Mouse (Mus musculus) forebrain, embryonic 14.5 days (tissue): ENCODE data around the gene Por. TPM values are rescaled to one million over a fixed set of nuclear protein-coding genes. Genes with fewer than 3 reads are reported as not detected.

Source experiments
- ATAC-seq: fragments of 200-750 bp; cut with Nextera tagmentation; 2 replicates; pipeline ENCODE4 v1.8.0; 2017; ENCODE audit warnings: mild to moderate bottlenecking, moderate library complexity
- DNase-seq: peaks from one replicate; pipeline ENCODE4 v3.0.0-alpha.2; 2015; ENCODE audit warnings: low spot score
- H3K27ac ChIP-seq: fragments of 300-500 bp; sonication (generic); 2 replicates; pipeline ENCODE4 v1.5.1; 2014; ENCODE audit warnings: low read depth, mild to moderate bottlenecking, control low read depth, low read length, moderate library complexity
- H3K27me3 ChIP-seq: fragments of 300-500 bp; sonication (generic); replicated peaks from 2 replicates; pipeline ENCODE4 v1.6.1; 2014; ENCODE audit warnings: low read length, control low read depth, mixed read lengths; ENCODE audit not compliant: control insufficient read depth, insufficient read depth
- H3K36me3 ChIP-seq: fragments of 300-500 bp; sonication (generic); 2 replicates; pipeline ENCODE4 v1.6.1; 2014; ENCODE audit warnings: low read length, control low read depth; ENCODE audit not compliant: control insufficient read depth, insufficient read depth
- H3K4me1 ChIP-seq: fragments of 300-500 bp; sonication (generic); 2 replicates; pipeline ENCODE4 v1.6.1; 2014; ENCODE audit warnings: antibody characterized with exemption, low read length, control low read depth; ENCODE audit not compliant: control insufficient read depth, insufficient read depth
- H3K4me2 ChIP-seq: fragments of 300-500 bp; sonication (generic); 2 replicates; pipeline ENCODE4 v1.6.1; 2014; ENCODE audit warnings: mild to moderate bottlenecking, control low read depth, low read length
- H3K4me3 ChIP-seq: fragments of 300-500 bp; sonication (generic); 2 replicates; pipeline ENCODE4 v1.5.1; 2014; ENCODE audit warnings: low read depth, low read length, control low read depth
- H3K9ac ChIP-seq: fragments of 300-500 bp; sonication (generic); 2 replicates; pipeline ENCODE4 v1.6.1; 2014; ENCODE audit warnings: mild to moderate bottlenecking, low read length, control low read depth, moderate library complexity
- H3K9me3 ChIP-seq: fragments of 300-500 bp; sonication (generic); replicated peaks from 2 replicates; pipeline ENCODE4 v1.6.1; 2016; ENCODE audit warnings: low read length, control low read depth, mixed read lengths; ENCODE audit not compliant: control insufficient read depth
- WGBS: fragments of 180-500 bp; shearing (Covaris S2); extraction: QIAGEN DNeasy Blood & Tissue Kit; methylation state at CpG from one replicate; pipeline ENCODE4 v1.1.7; 2014; 5-methylcytosine and 5-hydroxymethylcytosine counted together
- polyA plus RNA-seq: library from polyadenylated mRNA; unstranded; fragments of >200 nt; fragmentation: Nextera tagmentation; extraction: Ambion mirVana; gene quantifications from 2 replicates; pipeline ENCODE4 v1.2.1, GENCODE M21; 2014

The Por gene
- polyA plus RNA-seq, 1 experiment from 2014 or later = 82.1 TPM

DNA sequence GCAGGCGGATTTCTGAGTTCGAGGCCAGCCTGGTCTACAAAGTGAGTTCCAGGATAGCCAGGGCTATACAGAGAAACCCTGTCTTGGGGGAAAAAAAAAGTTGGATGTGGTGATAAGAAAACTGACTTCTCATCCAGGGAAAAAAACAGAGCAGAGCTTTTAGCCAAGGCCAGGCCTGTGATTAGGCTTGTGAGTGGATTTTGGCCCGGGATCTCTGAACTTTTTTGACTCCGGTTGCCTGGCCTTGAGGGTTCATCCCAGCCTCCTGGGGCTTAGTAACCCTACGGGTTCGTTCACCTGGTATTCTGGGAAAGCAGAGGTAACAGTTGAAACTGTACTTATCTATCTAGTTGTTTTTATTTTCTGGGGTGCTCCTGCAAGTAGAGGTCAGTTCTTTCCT, 8.6 kb downstream of the Por start:
- 96% methylated on average over 6 of the region's 6 CpGs for WGBS

DNA sequence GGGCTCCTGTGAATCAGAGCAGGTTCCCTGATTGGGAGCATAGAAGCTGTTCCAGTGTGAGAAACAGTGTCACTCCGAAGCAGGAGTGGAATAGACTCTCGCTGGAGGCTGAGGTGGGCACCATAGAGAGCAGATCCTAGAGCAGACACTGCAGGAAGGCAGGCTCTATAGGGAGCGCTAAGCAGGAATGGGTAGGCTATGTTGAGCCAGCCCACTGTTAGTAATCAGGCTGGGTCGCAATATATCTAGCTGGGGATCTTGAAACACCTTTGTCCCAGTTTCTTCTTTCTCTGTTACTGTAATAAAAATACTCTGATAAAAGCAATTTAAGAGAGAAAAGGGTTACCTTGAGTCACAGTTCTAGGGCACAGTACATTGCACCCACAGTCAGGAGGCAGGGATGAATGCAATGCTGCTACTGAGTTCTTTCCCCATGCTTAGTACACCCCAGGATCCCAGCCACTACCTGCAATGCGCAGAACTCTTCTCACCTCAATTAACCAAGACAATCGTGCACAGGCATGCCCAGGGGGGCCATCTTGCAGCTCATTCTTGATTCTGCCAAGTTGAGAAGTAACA, 11.2 kb downstream of the Por start:
- no peaks in the 10 kb centered on the region for H3K9me3 ChIP-seq

More for the DNA sequence above, 8.6 kb downstream of the Por start:
- no peak for ATAC-seq
- H3K9ac ChIP-seq = no peak overlapping the region
- no peak overlapping the region for H3K4me2 ChIP-seq
- DNase-seq = no peak
- peaks cover 12% of the 10 kb centered on the region; the same call in 1 of the 2 replicates for H3K4me1 ChIP-seq
- no peak overlapping the region for H3K27ac ChIP-seq
- no peaks in the 10 kb centered on the region for H3K9me3 ChIP-seq
- H3K36me3 ChIP-seq = no peaks in the 10 kb centered on the region
- no peak overlapping the region for H3K4me3 ChIP-seq
- H3K27me3 ChIP-seq = no peaks in the 10 kb centered on the region

DNA sequence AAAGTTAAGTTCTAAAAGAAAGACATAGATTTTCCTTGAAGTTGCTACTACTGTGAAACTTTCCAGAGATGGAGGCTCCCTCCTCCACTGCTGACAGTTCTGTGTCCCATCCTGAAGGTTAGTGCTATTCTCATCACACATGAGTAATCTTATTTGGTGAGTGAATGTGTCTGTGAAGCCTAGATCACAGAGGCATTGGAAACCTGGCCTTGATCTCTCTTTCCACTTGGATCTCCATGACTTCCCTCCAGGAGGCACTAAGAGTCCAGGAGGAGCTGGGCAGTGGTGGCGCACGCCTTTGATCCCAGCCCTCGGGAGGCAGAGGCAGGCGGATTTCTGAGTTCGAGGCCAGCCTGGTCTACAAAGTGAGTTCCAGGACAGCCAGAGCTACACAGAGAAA, 12.2 kb downstream of the Por start:
- WGBS = 92% methylated on average over 5 of the region's 5 CpGs
- H3K4me2 ChIP-seq = no peak overlapping the region
- no peaks in the 10 kb centered on the region for H3K4me1 ChIP-seq
- H3K9me3 ChIP-seq = no peaks in the 10 kb centered on the region
- no peaks in the 10 kb centered on the region for H3K27me3 ChIP-seq
- no peak overlapping the region for H3K27ac ChIP-seq
- H3K4me3 ChIP-seq = no peak overlapping the region
- ATAC-seq (no peak), DNase-seq (no peak)
- no peak overlapping the region for H3K9ac ChIP-seq
- no peaks in the 10 kb centered on the region for H3K36me3 ChIP-seq

More for the DNA sequence above, 11.2 kb downstream of the Por start:
- Histone ChIP-seq H3K4me3 (no peak overlapping the region), H3K27me3 (no peaks in the 10 kb centered on the region), H3K4me2 (no peak overlapping the region), H3K4me1 (no peaks in the 10 kb centered on the region), H3K36me3 (no peaks in the 10 kb centered on the region), H3K27ac (no peak overlapping the region), H3K9ac (no peak overlapping the region)
- no peak for ATAC-seq
- WGBS = 75% methylated on average over 6 of the region's 6 CpGs
- no peak for DNase-seq

DNA sequence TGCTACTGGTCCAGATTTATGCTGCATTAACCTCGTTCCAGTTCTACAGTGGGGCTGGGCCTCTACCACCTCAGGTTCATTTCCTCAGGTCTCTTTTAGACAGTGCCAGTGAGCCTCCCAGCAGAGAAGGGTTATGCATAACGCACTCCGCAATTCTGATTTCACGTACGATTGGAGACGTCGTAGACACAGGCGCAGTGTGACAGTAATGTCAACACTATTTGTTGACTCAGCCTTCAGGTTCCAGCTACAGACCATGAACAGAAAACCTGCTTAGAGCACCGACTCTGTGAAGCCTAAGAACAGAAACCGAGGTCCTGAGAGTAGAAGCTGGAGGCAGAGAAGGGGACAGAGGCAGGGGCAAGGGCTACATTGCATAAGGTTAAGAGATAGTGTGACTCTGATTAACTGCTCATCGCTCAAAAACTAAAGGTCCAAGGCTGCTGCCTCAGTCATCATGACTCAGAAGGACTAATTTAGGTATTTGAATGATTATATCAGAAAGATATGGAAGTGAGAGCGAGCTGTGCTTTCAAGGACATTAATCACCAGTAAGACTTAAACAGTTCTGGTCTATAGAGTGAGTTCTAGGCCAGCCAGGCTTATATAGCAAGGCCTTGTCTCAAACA, 13.2 kb downstream of the Por start:
- Histone ChIP-seq H3K4me2 (no peak overlapping the region), H3K27ac (no peak overlapping the region), H3K4me3 (no peak overlapping the region), H3K4me1 (no peaks in the 10 kb centered on the region), H3K9me3 (no peaks in the 10 kb centered on the region), H3K9ac (no peak overlapping the region), H3K27me3 (no peaks in the 10 kb centered on the region), H3K36me3 (no peaks in the 10 kb centered on the region)
- WGBS = 90% methylated on average over 12 of the region's 12 CpGs
- DNase-seq = no peak
- no peak for ATAC-seq

DNA sequence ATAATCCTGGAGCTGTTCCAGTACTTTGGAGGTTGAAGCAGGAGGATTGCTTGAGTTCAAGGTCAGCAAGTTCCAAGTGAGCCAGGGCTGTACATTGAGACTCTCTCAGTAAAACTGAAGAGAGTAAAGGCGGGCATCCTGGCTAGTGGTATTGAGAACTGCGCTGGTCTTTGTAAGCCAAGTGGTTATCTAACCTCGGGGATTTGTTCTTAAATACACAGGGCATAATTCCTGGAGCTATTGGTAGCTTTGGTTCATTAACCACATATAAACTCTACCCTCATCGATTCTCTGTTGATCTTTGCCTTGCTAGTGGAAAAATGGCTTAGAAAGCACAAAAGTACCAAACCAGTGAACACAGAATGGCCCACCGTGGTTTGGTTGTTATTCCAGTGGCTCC, 20.6 kb downstream of the Por start:
- Histone ChIP-seq H3K27ac (no peak overlapping the region), H3K4me2 (peak overlapping the region; percentile 80), H3K4me1 (peaks cover 14% of the 10 kb centered on the region), H3K36me3 (no peaks in the 10 kb centered on the region), H3K9me3 (no peaks in the 10 kb centered on the region), H3K9ac (no peak overlapping the region; the same call in 1 of the 2 replicates), H3K27me3 (no peaks in the 10 kb centered on the region), H3K4me3 (peak overlapping the region; percentile 74)
- DNase-seq = no peak
- no peak for ATAC-seq
- WGBS = 79% methylated on average over 5 of the region's 5 CpGs

DNA sequence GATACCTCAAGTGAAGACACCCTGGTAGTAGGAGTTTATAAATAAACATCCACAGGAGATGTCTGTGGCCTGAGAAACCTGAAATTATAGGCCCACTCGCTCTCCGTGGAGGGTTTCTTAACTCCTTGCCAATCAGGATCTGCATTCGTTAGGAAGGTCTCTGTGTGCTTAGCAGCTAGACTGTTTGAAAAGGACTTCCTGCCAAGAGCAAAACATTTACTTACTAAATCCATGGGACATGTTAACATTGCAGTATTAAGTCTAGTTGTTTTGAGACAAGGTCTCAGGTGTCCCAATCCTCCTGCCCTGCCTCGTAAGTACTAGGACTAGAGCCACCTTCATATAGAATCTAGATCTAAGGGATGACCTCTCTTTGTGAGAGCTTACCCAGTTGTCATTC, 21.4 kb downstream of the Por start:
- H3K36me3 ChIP-seq = no peaks in the 10 kb centered on the region
- peaks cover 14% of the 10 kb centered on the region for H3K4me1 ChIP-seq
- 62% methylated on average over 4 of the region's 4 CpGs for WGBS
- ATAC-seq (no peak), DNase-seq (no peak)
- H3K4me3 ChIP-seq = no peak overlapping the region
- no peak overlapping the region for H3K9ac ChIP-seq
- H3K9me3 ChIP-seq = no peaks in the 10 kb centered on the region
- no peaks in the 10 kb centered on the region for H3K27me3 ChIP-seq
- peak overlapping the region; percentile 3; the same call in 1 of the 2 replicates for H3K4me2 ChIP-seq
- H3K27ac ChIP-seq = no peak overlapping the region

DNA sequence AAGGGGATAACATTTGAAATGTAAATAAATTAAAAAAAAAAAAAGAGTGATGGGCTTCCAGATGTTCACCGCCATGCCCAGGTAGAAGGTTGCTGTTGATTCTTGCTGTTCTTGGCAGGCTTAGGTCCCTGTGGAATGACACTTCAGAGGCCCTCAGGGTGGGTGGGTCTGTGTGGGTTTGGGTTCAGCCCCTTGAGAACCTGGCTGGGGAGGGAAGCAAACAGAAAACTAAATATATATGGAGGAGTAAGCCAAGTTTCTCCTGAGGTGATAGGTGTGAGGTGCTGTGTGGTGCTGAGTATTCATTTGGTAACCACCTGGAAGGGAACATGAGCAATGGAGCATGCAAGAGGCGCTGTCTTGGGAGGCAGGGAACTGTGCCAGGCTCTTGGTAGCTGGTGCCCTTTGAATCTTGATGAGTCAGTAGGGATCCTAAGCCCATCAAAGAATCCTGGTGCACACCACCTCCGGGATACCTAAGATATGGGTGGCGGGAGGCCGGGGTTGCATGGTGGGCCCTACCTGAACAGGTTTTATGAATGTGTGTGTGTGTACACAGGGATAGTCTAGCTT, 23.5 kb downstream of the Por start:
- no peak for ATAC-seq
- Histone ChIP-seq H3K9me3 (no peaks in the 10 kb centered on the region), H3K27ac (no peak overlapping the region), H3K4me3 (no peak overlapping the region), H3K4me1 (peaks cover 12% of the 10 kb centered on the region), H3K27me3 (no peaks in the 10 kb centered on the region), H3K9ac (no peak overlapping the region), H3K36me3 (no peaks in the 10 kb centered on the region), H3K4me2 (no peak overlapping the region)
- WGBS = 96% methylated on average over 5 of the region's 5 CpGs
- no peak for DNase-seq

DNA sequence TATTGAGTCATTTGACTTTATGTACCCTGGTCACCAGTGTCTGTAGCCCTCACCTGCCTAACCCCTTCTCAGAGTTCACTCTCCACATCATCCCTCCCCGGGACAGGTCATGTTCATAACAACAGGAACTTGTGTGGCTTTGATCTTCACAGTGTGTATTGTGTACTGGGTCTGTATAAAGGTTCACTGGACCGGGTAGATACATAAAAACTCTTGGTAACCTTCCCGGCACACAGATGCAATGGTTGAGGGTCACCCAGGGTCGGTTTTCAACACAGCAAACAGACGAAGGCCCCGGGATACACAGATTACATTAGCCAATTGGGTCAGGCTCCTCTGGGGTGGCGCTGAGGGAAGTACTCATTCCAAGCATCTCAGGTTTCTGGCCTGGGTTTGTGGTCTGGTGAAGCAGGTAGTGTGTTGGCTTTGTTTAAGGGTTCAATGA, 25.5 kb downstream of the Por start:
- H3K4me2 ChIP-seq = no peak overlapping the region
- no peak overlapping the region for H3K9ac ChIP-seq
- no peak overlapping the region for H3K27ac ChIP-seq
- H3K36me3 ChIP-seq = peaks cover 5% of the 10 kb centered on the region; the same call in 1 of the 2 replicates
- H3K27me3 ChIP-seq = no peaks in the 10 kb centered on the region
- peaks cover 5% of the 10 kb centered on the region for H3K4me1 ChIP-seq
- H3K9me3 ChIP-seq = no peaks in the 10 kb centered on the region
- 69% methylated on average over 7 of the region's 7 CpGs for WGBS
- ATAC-seq (no peak), DNase-seq (no peak)
- H3K4me3 ChIP-seq = no peak overlapping the region

DNA sequence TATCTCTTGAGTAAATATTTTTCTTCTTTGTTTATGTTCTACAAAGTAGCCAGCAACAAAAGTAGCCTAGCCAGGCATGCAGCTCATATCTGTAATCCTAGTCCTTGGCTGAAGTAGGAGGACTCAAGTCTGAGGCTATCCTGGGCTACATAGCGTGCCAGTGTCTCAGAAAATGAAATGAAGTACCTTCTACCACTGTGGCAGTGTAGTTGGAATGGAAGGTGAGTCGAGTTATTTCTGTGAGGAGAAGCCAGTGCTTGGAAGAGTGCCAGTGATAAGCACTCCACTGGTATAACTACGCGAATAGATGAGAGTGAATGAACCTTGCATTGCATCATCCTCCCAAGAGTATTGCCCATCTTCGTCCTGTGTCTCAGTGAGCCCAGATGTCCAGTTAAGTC, 27.9 kb downstream of the Por start:
- DNase-seq = no peak
- Histone ChIP-seq H3K4me2 (no peak overlapping the region), H3K4me3 (no peak overlapping the region), H3K9ac (no peak overlapping the region), H3K27me3 (no peaks in the 10 kb centered on the region), H3K9me3 (no peaks in the 10 kb centered on the region), H3K36me3 (peaks cover 17% of the 10 kb centered on the region; the same call in 1 of the 2 replicates), H3K27ac (no peak overlapping the region), H3K4me1 (0 out of 2 replicates have a peak, but pooled peaks cover 2% of the 10 kb centered on the region)
- WGBS = 86% methylated on average over 5 of the region's 5 CpGs
- no peak for ATAC-seq
